Mouse (Mus musculus) retina, postnatal 7 days (tissue): ENCODE results near the gene Cyp4b1.
"Not testable (repeated sequence)": the region's sequence is repeated elsewhere in the genome, so short reads cannot be mapped to it uniquely, and the experiment has no call there.

Experiments
- DNase-seq: peaks from one replicate; pipeline ENCODE4 v3.0.0-alpha.2; 2012; ENCODE audit warnings: low read depth, low spot score

The Cyp4b1 gene

GRCm38 (mm10) chr4:115647580-115647979, at the start of gene Cyp4b1:
TSS of gene Cyp4b1 (minus strand) at chr4:115647723.
- no peak for DNase-seq

- no peak for DNase-seq
Measured at GRCm38 (mm10) chr4:115686299-115686698, 38.8 kb upstream of the Cyp4b1 start.

DNA sequence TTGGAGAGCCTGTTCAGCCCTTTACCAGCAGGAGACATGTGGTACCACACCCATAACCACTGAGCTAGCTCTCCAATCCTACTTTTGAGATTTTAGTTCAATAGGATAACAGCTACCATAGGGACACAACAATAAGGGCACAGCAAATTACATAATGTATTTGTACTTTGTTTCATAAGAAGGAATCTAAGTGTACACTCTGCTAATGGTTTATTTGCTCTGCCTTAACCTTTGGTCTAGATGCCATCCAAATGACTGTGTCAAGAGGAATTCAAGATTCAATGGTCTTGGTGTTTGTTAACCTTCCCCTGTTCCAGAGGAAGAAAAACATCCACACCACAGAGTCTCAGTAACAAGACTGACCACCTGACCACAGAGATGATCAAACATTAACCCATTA, 11.7 kb upstream of the Cyp4b1 start:
- no peak for DNase-seq

DNA sequence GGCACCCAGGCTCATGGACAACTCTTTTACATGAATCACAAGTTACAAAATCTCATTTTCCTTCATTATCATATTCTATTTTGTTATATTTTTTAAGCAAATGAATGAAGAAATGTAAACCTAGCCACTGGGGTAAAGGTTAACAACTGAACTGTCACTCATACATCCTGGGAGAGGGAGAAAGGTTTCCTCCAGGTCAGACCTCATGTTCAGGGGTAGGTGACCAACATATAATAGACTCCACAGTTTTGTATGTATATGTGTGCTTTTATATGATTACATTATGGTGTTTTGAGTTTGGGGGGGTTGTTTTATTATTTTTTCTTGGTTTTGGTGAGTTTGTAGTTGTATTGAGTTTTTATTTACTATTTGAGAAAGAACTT, 10.3 kb upstream of the Cyp4b1 start:
- no peak for DNase-seq

GRCm38 (mm10) chr4:115657104-115657866, 9.8 kb upstream of the Cyp4b1 start:
- DNase-seq: no peak

DNA sequence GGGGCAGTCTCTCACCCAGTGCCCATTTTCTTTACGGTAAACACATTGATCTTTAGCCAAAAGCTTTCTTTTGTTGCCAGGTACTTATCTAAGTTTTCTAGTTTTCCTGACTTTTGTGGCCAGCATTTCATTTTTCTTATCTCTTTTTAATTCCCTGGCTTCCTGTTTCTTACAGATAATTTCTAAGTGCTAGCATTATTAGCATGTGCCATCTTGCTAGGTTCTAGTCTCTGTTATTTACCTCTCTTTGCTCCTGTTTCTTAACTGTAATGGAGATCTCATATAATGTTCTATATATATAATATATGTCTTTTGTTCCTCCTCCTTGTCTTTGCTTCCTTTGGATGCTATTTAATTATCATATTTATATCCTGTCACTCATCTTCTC, 9.0 kb upstream of the Cyp4b1 start:
- DNase-seq: not testable (repeated sequence)

DNA sequence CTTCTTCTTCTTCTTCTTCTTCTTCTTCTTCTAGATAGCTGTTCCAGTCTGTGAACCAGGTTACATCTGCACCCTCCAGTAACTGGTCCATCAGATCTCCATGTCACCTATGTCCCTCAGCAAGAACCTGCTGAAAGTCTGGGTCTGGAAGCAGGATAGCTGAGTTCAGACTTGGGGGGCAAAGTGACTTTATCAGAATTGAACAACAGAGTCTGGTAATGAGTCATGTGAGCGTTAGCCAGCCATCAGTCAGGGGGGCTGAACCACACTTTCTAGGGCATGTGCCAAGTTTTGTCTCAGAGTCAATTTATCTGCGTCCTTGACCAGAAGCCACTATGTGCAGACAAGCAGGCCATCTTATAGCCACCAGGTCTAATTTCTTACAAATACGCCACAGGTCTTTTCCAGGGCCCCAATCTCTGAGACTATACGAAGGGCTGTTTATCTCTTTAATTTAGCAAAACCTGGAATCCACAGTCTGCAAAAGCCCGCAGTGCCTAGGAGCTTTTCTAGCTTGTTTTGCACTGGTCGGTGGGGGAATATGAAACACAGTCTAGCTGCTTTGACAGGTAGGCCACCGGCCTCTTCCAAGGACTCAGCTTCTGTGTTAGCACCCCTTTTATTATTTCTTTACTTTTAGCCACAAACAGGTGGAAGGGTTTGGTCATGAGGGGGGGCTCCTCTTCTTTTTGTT, 8.5 kb upstream of the Cyp4b1 start:
- not testable (repeated sequence) for DNase-seq

- DNase-seq: no peak
Measured at GRCm38 (mm10) chr4:115650866-115651265, 3.3 kb upstream of the Cyp4b1 start.

DNA sequence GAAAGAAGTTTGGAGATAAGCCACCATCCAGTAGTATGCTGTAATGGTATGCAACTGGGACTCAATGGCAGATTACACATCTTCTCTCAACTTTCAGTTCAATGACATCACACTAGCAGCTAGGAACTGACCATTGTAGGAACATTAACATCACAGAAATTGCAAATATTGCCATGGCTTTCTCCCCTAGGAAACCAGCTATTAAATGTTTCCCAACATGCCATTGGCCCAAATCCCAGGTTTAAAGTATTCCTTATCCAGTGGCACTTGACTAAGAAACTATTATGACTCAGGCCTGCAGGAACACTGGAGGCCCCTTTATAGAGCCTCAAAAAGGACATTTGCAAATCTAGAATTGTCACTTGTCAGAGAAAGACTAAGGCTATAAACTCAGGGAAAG, 1.8 kb upstream of the Cyp4b1 start:
- no peak for DNase-seq

DNA sequence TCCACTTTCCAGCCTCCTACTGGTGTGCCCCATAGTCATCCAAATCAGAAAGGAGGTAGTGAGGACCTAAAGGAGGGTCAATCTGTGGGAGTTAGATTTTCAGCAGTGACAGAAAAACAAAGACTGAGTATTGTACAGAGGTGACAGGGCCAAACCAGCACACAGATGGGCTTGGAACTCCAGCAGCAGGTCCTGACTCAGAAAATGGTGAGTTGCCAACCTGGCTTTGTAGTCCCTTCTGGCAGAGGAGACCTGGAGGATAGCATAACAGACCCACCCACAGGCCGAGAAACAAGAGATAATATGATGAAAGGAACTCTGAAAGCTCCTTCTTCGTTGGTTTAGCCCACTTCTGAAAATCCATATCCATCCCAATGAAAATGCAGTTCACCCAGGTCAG, 1.2 kb upstream of the Cyp4b1 start:
- DNase-seq: no peak

- DNase-seq: no peak
Measured at GRCm38 (mm10) chr4:115645371-115645770, 2.2 kb downstream of the Cyp4b1 start.

GRCm38 (mm10) chr4:115642967-115643754, 4.4 kb downstream of the Cyp4b1 start:
- DNase-seq: no peak

DNA sequence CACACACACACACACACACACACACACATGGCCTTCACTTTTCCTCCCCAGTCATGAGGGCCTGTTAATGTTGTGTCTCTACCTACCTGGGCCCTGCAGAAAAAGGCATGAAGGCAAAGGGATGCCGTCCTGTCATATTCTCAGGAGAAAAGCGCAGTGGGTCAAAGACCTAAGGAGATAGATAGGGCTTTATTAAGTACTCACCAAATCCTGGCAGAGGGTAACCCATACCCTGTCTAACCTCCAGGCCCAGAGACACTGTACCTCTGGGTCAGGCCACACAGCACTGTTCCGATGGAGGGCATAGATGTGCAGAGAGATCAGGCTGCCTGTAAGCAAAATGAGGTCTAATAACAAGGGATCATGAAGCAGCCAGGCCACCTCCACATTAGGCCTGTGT, 22.0 kb downstream of the Cyp4b1 start:
- not testable (repeated sequence) for DNase-seq

DNA sequence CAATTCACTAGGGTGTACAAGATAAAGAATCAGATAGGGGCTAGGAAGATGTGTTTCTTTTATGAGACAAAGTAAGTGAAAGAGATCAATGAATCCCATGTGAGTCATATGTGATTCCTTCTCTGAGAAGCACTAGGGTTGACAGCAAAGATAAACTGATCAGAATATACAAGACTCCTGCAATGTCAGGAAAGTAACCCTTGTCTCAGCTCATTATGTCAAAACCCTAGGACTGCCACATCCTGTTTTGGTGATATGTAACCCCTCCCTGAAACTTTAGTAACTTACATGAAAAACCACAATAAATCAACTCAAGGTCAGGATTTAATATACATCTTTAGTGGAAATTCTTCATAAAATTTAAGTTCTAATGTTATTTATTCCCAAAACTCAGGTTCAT, 33.5 kb downstream of the Cyp4b1 start:
- no peak for DNase-seq

DNA sequence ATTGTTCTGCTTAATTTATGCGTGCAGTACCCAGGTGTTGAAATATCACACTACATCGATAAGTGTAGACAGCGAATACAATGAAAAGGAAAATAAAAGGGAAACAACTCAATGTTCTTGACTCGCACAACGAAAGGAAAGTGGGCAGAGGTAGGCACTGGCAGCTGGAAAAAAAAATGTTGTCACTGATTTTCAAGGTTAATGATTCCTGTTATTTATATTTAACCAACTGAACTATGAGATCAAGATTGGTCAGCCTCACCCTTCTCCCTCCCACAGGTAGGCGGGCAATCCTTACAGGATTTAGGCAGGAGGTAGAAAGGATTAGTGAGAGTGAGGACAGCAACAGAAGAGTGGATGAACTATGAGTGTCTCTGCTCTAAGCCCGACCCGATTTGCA, 46.9 kb downstream of the Cyp4b1 start, which contains the start of gene Cyp4a32:
Gene Cyp4a32, plus strand, starts transcription at position 359 of the 400 bp plus-strand sequence.
- not testable (repeated sequence) for DNase-seq

GRCm38 (mm10) chr4:115596824-115597336, 50.6 kb downstream of the Cyp4b1 start:
- DNase-seq: no peak

DNA sequence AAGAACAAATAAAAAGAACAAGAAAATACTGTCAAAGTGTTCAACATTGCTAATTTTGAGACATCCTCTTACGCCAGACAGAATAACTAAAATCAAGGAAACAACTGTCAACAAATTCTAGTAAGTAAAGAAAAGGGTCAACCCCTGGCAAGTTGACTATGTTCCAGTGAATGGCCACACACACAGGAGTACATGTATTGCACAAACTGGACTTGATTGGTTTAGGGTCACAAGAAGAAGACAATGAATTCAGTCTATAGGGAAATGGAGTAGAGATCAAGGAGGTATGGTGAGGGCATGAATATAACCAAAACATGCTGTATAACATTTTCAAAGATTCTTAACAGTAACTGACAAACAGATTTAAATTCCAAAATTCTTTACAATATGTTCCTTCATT, 51.2 kb downstream of the Cyp4b1 start:
- DNase-seq: no peak

- DNase-seq: no peak
Measured at GRCm38 (mm10) chr4:115583036-115583435, 64.5 kb downstream of the Cyp4b1 start.

DNA sequence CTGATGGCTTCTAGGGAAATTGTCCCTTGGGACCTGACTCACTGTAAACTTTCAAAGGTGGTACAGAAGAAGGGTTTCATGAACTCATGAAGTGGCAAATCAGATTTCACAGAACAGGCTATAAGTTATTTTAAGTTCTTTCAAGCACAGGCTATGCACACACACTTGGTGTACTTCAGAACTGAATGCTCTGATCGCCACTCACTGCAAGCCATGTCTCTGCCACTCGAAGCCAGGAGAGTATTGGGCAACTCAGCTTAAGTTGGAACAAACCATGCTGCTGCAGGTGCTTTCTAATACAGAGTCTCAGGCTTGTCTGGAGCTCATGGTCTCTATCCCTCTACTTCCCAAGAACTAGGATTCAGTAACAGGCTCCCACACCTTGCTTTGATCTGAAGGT, 71.7 kb downstream of the Cyp4b1 start:
- no peak for DNase-seq

- DNase-seq: no peak
Measured at GRCm38 (mm10) chr4:115575255-115575654, 72.3 kb downstream of the Cyp4b1 start.
